Comparison of ENCODE assay signal across 9 mouse cellular contexts in genomic region chr6:29528165-29528505, GRCm38 (mm10). TPM values are rescaled to one million over a fixed set of nuclear protein-coding genes. Genes with fewer than 3 reads are reported as not detected.
DNase-seq lines count a peak whose midpoint lies in the region; ATAC-seq and TF ChIP-seq lines count a peak whose summit lies in the region.
"Had no signal": no experiment of that assay in that cellular context is flagged by ENCODE, and none has a peak within 500 bp of the region (broad histone marks: within the 10 kb centered on the region; RNA-seq: fewer than 3 reads in every experiment).

No protein-coding gene starts in this region.

- no peak for TF ChIP-seq EP300 in MEL (IDR thresholded peaks at IDR 0.05; ENCODE audit: low read depth in 1 of 2, low read length in 2 of 2)

- H3K27ac ChIP-seq in kidney, postnatal 0 days: no peak overlapping the region
- H3K27ac ChIP-seq in MEL (ENCODE audit: control insufficient read depth, low read depth, low read length): no peak overlapping the region
- no peak overlapping the region for H3K27ac ChIP-seq in embryonic facial prominence, embryonic 12.5 days
- no peak overlapping the region for H3K27ac ChIP-seq in liver, embryonic 11.5 days (ENCODE audit: low read depth, low read length)

- H3K9me3 ChIP-seq in kidney, postnatal 0 days (replicated peaks; ENCODE audit: low read length): no peaks in the 10 kb centered on the region
- H3K9me3 ChIP-seq in MEL (replicated peaks; ENCODE audit: insufficient read depth, low read length): no peaks in the 10 kb centered on the region
- H3K9me3 ChIP-seq in embryonic facial prominence, embryonic 12.5 days: no peaks in the 10 kb centered on the region
- H3K9me3 ChIP-seq in liver, embryonic 11.5 days (ENCODE audit: control insufficient read depth, low read length): no peaks in the 10 kb centered on the region

- no peak for TF ChIP-seq POLR2A in MEL (IDR thresholded peaks at IDR 0.05; ENCODE audit: control insufficient read depth in 1 of 2, insufficient read depth in 1 of 2, low read depth in 1 of 2, low read length in 2 of 2, poor library complexity in 1 of 2)

- TF ChIP-seq RAD21 in MEL (IDR thresholded peaks at IDR 0.05; ENCODE audit: low read depth, low read length): no peak

- TF ChIP-seq CTCF in kidney, postnatal 0 days (IDR thresholded peaks at IDR 0.05; ENCODE audit: low read depth): no peak
- TF ChIP-seq CTCF in MEL (IDR thresholded peaks at IDR 0.05 in 2 of 3, conservative IDR thresholded peaks at IDR 0.05 in 1 of 3; ENCODE audit: control insufficient read depth in 1 of 3, insufficient read depth in 1 of 3, low read depth in 2 of 3, low read length in 3 of 3, poor library complexity in 1 of 3, severe bottlenecking in 1 of 3): no peak

- H3K36me3 ChIP-seq in kidney, postnatal 0 days (ENCODE audit: insufficient read depth, low read length): no peaks in the 10 kb centered on the region
- peaks cover 0 to 14% of the 10 kb centered on the region in 2 experiments; a peak in 2 of 4 replicates for H3K36me3 ChIP-seq in MEL (ENCODE audit: control insufficient read depth in 1 of 2, insufficient read depth in 2 of 2, low read length in 2 of 2)
- H3K36me3 ChIP-seq in embryonic facial prominence, embryonic 12.5 days: no peaks in the 10 kb centered on the region
- no peaks in the 10 kb centered on the region for H3K36me3 ChIP-seq in liver, embryonic 11.5 days (ENCODE audit: control insufficient read depth, insufficient read depth, low read length)

- ATAC-seq in kidney, postnatal 0 days (replicated peaks; ENCODE audit: low FRiP score, low read depth): no peak
- no peak for ATAC-seq in embryonic facial prominence, embryonic 12.5 days (ENCODE audit: insufficient number of reproducible peaks, insufficient read depth, low FRiP score, low TSS enrichment)
- ATAC-seq in liver, embryonic 11.5 days (replicated peaks; ENCODE audit: low FRiP score): no peak

- H3K4me2 ChIP-seq in kidney, postnatal 0 days (ENCODE audit: low read length): peak overlapping the region; percentile 99
- H3K4me2 ChIP-seq in embryonic facial prominence, embryonic 12.5 days (replicated peaks): peak overlapping the region; percentile 100; the same call in 1 of the 2 replicates
- peak overlapping the region; percentile 83 for H3K4me2 ChIP-seq in liver, embryonic 11.5 days

- DNase-seq in kidney, postnatal 0 days (ENCODE audit: low spot score): no peak
- DNase-seq in kidney, postnatal 4 days: no peak
- no peak for DNase-seq in MEL (ENCODE audit: low read depth, low spot score)
- no peak for DNase-seq in liver, embryonic 11.5 days (ENCODE audit: low spot score)
- DNase-seq in frontal cortex, adult 2 months (ENCODE audit: extremely low spot score in 1 of 2, low spot score in 1 of 2): no peak
- no peak for DNase-seq in embryo, embryonic 10.5 days (ENCODE audit: low spot score)
- DNase-seq: cerebellum, adult 11-12 months had no signal

- H3K27me3 ChIP-seq in kidney, postnatal 0 days (ENCODE audit: insufficient read depth, low read length): peaks cover 13% of the 10 kb centered on the region
- H3K27me3 ChIP-seq in MEL (ENCODE audit: control insufficient read depth in 1 of 2, insufficient read depth in 2 of 2, low read length in 2 of 2): peaks cover 0 to 3% of the 10 kb centered on the region in 2 experiments; a peak in 2 of 4 replicates
- H3K27me3 ChIP-seq in embryonic facial prominence, embryonic 12.5 days: peaks cover 50% of the 10 kb centered on the region
- peaks cover 38% of the 10 kb centered on the region for H3K27me3 ChIP-seq in liver, embryonic 11.5 days (replicated peaks; ENCODE audit: control insufficient read depth, insufficient read depth, low read length)

- no peak overlapping the region for H3K9ac ChIP-seq in kidney, postnatal 0 days (ENCODE audit: low read depth, low read length)
- H3K9ac ChIP-seq in MEL (ENCODE audit: control insufficient read depth, low read depth, low read length, poor library complexity, severe bottlenecking): peak overlapping the region; percentile 8; the same call in 1 of the 2 replicates
- no peak overlapping the region for H3K9ac ChIP-seq in embryonic facial prominence, embryonic 12.5 days
- no peak overlapping the region for H3K9ac ChIP-seq in liver, embryonic 11.5 days (ENCODE audit: low read depth, low read length)

- no peaks in the 10 kb centered on the region; the same call in 1 of the 2 replicates for H3K79me2 ChIP-seq in MEL (ENCODE audit: control insufficient read depth, insufficient read depth, low read length, poor library complexity)

- H3K4me3 ChIP-seq in kidney, postnatal 0 days (replicated peaks; ENCODE audit: low read depth, low read length): peak overlapping the region; percentile 62
- peak overlapping the region; percentile 53 to 83 for H3K4me3 ChIP-seq in MEL (ENCODE audit: control insufficient read depth in 1 of 2, insufficient read depth in 1 of 2, low read depth in 2 of 2, low read length in 2 of 2)
- H3K4me3 ChIP-seq in embryonic facial prominence, embryonic 12.5 days: peak overlapping the region; percentile 57
- H3K4me3 ChIP-seq in liver, embryonic 11.5 days (ENCODE audit: low read depth, low read length): peak overlapping the region; percentile 58
- H3K4me3 ChIP-seq: myocyte had no signal

- 12% methylated on average over 8 of the region's 8 CpGs for WGBS in kidney, postnatal 0 days
- WGBS in embryonic facial prominence, embryonic 12.5 days: 13% methylated on average over 8 of the region's 8 CpGs
- WGBS in liver, embryonic 11.5 days: 14% methylated on average over 8 of the region's 8 CpGs

- H3K4me1 ChIP-seq in kidney, postnatal 0 days (replicated peaks; ENCODE audit: insufficient read depth, low read length): peaks cover 21% of the 10 kb centered on the region; the same call in 1 of the 2 replicates
- H3K4me1 ChIP-seq in MEL (ENCODE audit: control insufficient read depth in 1 of 2, insufficient read depth in 2 of 2, low read length in 2 of 2): peaks cover 4 to 20% of the 10 kb centered on the region in 2 experiments
- H3K4me1 ChIP-seq in embryonic facial prominence, embryonic 12.5 days: peaks cover 22% of the 10 kb centered on the region
- peaks cover 12% of the 10 kb centered on the region for H3K4me1 ChIP-seq in liver, embryonic 11.5 days (replicated peaks; ENCODE audit: control insufficient read depth, insufficient read depth, low read length)

TF ChIP-seq in MEL, 35 proteins besides CTCF, POLR2A, EP300 and RAD21:
- TF ChIP-seq MYB (IDR thresholded peaks at IDR 0.05; ENCODE audit: low read depth, low read length) (no peak), GABPA (IDR thresholded peaks at IDR 0.05; ENCODE audit: low read depth, low read length) (no peak), MXI1 (IDR thresholded peaks at IDR 0.05; ENCODE audit: low read depth, low read length) (no peak), SIN3A (IDR thresholded peaks at IDR 0.05; ENCODE audit: low read length) (no peak), MAFK (IDR thresholded peaks at IDR 0.05; ENCODE audit: borderline replicate concordance, low read depth, low read length) (no peak), TCF12 (IDR thresholded peaks at IDR 0.05; ENCODE audit: low read depth, low read length) (no peak), RCOR1 (IDR thresholded peaks at IDR 0.05; ENCODE audit: low read depth, low read length) (no peak), ZC3H11A (IDR thresholded peaks at IDR 0.05; ENCODE audit: low read depth, low read length) (no peak), CHD1 (IDR thresholded peaks at IDR 0.05; ENCODE audit: low read depth, low read length) (no peak), TAL1 (IDR thresholded peaks at IDR 0.05; ENCODE audit: low read length) (no peak), ELF1 (IDR thresholded peaks at IDR 0.05; ENCODE audit: low read depth, low read length) (no peak), MYC (IDR thresholded peaks at IDR 0.05; ENCODE audit: low read depth, low read length) (no peak), SMC3 (IDR thresholded peaks at IDR 0.05; ENCODE audit: low read depth, low read length) (no peak), HCFC1 (IDR thresholded peaks at IDR 0.05; ENCODE audit: low read depth, low read length) (no peak), GATA1 (IDR thresholded peaks at IDR 0.05; ENCODE audit: low read depth, low read length) (no peak), MAZ (IDR thresholded peaks at IDR 0.05; ENCODE audit: low read depth, low read length) (no peak), KAT2A (conservative IDR thresholded peaks at IDR 0.05; ENCODE audit: low read depth, low read length) (no peak)

RNA-seq across cellular contexts. Expression of gene Irf5, which starts 1.7 kb away (rescaled TPM):
- 3.7 and 4.7 TPM in 2 replicates for polyA plus RNA-seq in kidney, postnatal 0 days (2015; fragmentation: Nextera tagmentation; extraction: Ambion mirVana)
- 8.2 and 9.7 TPM in 2 replicates for total RNA-seq in MEL (2012; rRNA removed)
- 10 to 100 TPM in 1 of 2 experiments, not detected in 1; 13.3 TPM for polyA plus RNA-seq in MEL (2012; ENCODE audit: insufficient read depth in 1 of 2, insufficient read length in 2 of 2, low read depth in 1 of 2, low replicate concordance in 2 of 2, missing spikeins in 1 of 2)
- polyA plus RNA-seq in embryonic facial prominence, embryonic 12.5 days (2016; fragmentation: Nextera tagmentation; extraction: Ambion mirVana): 2.7 and 3.1 TPM in 2 replicates
- 8.2 and 9.4 TPM in 2 replicates for polyA plus RNA-seq in liver, embryonic 11.5 days (2014; fragmentation: Nextera tagmentation; extraction: Ambion mirVana)
- polyA plus RNA-seq in frontal cortex, adult 2 months (2012; rRNA removed): 4.1 and 5.8 TPM in 2 replicates

RNA-seq across cellular contexts. Expression of gene Kcp, which starts 20.4 kb away (rescaled TPM):
- polyA plus RNA-seq in kidney, postnatal 0 days (2015; fragmentation: Nextera tagmentation; extraction: Ambion mirVana): 17.1 and 19.1 TPM in 2 replicates
- 1.0 and 1.3 TPM in 2 replicates for total RNA-seq in MEL (2012; rRNA removed)
- 1 to 10 TPM in 1 of 2 experiments, not detected in 1; 6.9 TPM for polyA plus RNA-seq in MEL (2012; ENCODE audit: insufficient read depth in 1 of 2, insufficient read length in 2 of 2, low read depth in 1 of 2, low replicate concordance in 2 of 2, missing spikeins in 1 of 2)
- 40.6 and 41.3 TPM in 2 replicates for polyA plus RNA-seq in embryonic facial prominence, embryonic 12.5 days (2016; fragmentation: Nextera tagmentation; extraction: Ambion mirVana)
- 9.2 and 9.5 TPM in 2 replicates for polyA plus RNA-seq in liver, embryonic 11.5 days (2014; fragmentation: Nextera tagmentation; extraction: Ambion mirVana)
- polyA plus RNA-seq in frontal cortex, adult 2 months (2012; rRNA removed): 5.7 and 5.8 TPM in 2 replicates

RNA-seq across cellular contexts. Expression of gene Atp6v1fnb, which starts 56.9 kb away (rescaled TPM):
- polyA plus RNA-seq in kidney, postnatal 0 days (2015; fragmentation: Nextera tagmentation; extraction: Ambion mirVana): not detected in 2 replicates
- not detected in 2 replicates for total RNA-seq in MEL (2012; rRNA removed)
- under 1 TPM in 1 of 2 experiments, not detected in 1; 0.13 TPM for polyA plus RNA-seq in MEL (2012; ENCODE audit: insufficient read depth in 1 of 2, insufficient read length in 2 of 2, low read depth in 1 of 2, low replicate concordance in 2 of 2, missing spikeins in 1 of 2)
- polyA plus RNA-seq in embryonic facial prominence, embryonic 12.5 days (2016; fragmentation: Nextera tagmentation; extraction: Ambion mirVana): 0.36 and 0.41 TPM in 2 replicates
- 0.34 and 0.55 TPM in 2 replicates for polyA plus RNA-seq in liver, embryonic 11.5 days (2014; fragmentation: Nextera tagmentation; extraction: Ambion mirVana)
- 0.29 TPM in 1 of 2 replicates, not detected in the other for polyA plus RNA-seq in frontal cortex, adult 2 months (2012; rRNA removed)
- polyA plus RNA-seq: myocyte had no signal
